Mouse (Mus musculus) MEL (cell line): ENCODE results near the gene Tor1aip2. TPM values are rescaled to one million over a fixed set of nuclear protein-coding genes. Genes with fewer than 3 reads are reported as not detected.

Source experiments
- DNase-seq: peaks from one replicate; pipeline ENCODE4 v3.0.0; 2011; ENCODE audit warnings: low read depth, low spot score
- H3K27ac ChIP-seq: 2 replicates; pipeline ENCODE4 v1.5.1; 2012; ENCODE audit warnings: low read depth, mild to moderate bottlenecking, control low read depth, low read length, moderate library complexity; ENCODE audit not compliant: control insufficient read depth
- H3K27me3 ChIP-seq, 2 experiments: fragments of 150-350 bp in 1 of 2; sonication (generic) in 1 of 2; 2 replicates each; pipeline ENCODE4 v1.6.1; 2012; ENCODE audit warnings: low read length in 2 of 2, mild to moderate bottlenecking in 2 of 2, improper control_type of control experiment in 1 of 2, moderate library complexity in 1 of 2; ENCODE audit not compliant: insufficient read depth in 2 of 2, control insufficient read depth in 1 of 2
- H3K36me3 ChIP-seq, 2 experiments: 2 replicates each; pipeline ENCODE4 v1.6.1; 2012 to 2014; ENCODE audit warnings: low read length in 2 of 2, improper control_type of control experiment in 1 of 2, inconsistent platforms in 1 of 2, mild to moderate bottlenecking in 1 of 2; ENCODE audit not compliant: insufficient read depth in 2 of 2, control insufficient read depth in 1 of 2
- H3K4me1 ChIP-seq, 2 experiments: fragments of 150-350 bp in 1 of 2; sonication (generic) in 1 of 2; 2 replicates each; pipeline ENCODE4 v1.6.1; 2012; ENCODE audit warnings: low read length in 2 of 2, improper control_type of control experiment in 1 of 2, mild to moderate bottlenecking in 1 of 2; ENCODE audit not compliant: insufficient read depth in 2 of 2, control insufficient read depth in 1 of 2
- H3K4me3 ChIP-seq, 2 experiments: fragments of 150-350 bp in 1 of 2; sonication (generic) in 1 of 2; 2 replicates each; pipeline ENCODE4 v1.5.1; 2012; ENCODE audit warnings: low read depth in 2 of 2, low read length in 2 of 2, mild to moderate bottlenecking in 2 of 2, moderate library complexity in 2 of 2, control low read depth in 1 of 2, improper control_type of control experiment in 1 of 2; ENCODE audit not compliant: control insufficient read depth in 1 of 2, insufficient read depth in 1 of 2
- H3K79me2 ChIP-seq: 2 replicates; pipeline ENCODE4 v1.6.1; 2012; ENCODE audit warnings: mild to moderate bottlenecking, low read length, moderate library complexity; ENCODE audit not compliant: control insufficient read depth, poor library complexity, insufficient read depth
- H3K9ac ChIP-seq: 2 replicates; pipeline ENCODE4 v1.6.1; 2012; ENCODE audit warnings: low read depth, mild to moderate bottlenecking, control low read depth, low read length, moderate library complexity; ENCODE audit not compliant: control insufficient read depth, poor library complexity, severe bottlenecking
- H3K9me3 ChIP-seq: fragments of 150-350 bp; sonication (generic); replicated peaks from 2 replicates; pipeline ENCODE4 v1.6.1; 2012; ENCODE audit warnings: mild to moderate bottlenecking, low read length, improper control_type of control experiment, moderate library complexity; ENCODE audit not compliant: insufficient read depth
- CHD1 ChIP-seq: IDR thresholded peaks from 2 replicates; pipeline ENCODE4 v1.6.1; 2012; ENCODE audit warnings: low read depth, mild to moderate bottlenecking, inconsistent platforms, low read length, improper control_type of control experiment
- CHD2 ChIP-seq: IDR thresholded peaks from 2 replicates; pipeline ENCODE4 v1.6.1; 2011; ENCODE audit warnings: low read length, improper control_type of control experiment
- ELF1 ChIP-seq: IDR thresholded peaks from 2 replicates; pipeline ENCODE4 v1.6.1; 2014; ENCODE audit warnings: low read depth, mild to moderate bottlenecking, inconsistent platforms, low read length, improper control_type of control experiment, moderate library complexity
- EP300 ChIP-seq, 2 experiments: IDR thresholded peaks; 2 replicates each; pipeline ENCODE4 v1.6.1; 2011; ENCODE audit warnings: improper control_type of control experiment in 2 of 2, low read length in 2 of 2, low read depth in 1 of 2, mild to moderate bottlenecking in 1 of 2
- ETS1 ChIP-seq: IDR thresholded peaks from 2 replicates; pipeline ENCODE4 v1.6.1; 2012; ENCODE audit warnings: low read depth, mild to moderate bottlenecking, inconsistent platforms, low read length, improper control_type of control experiment, moderate library complexity
- GABPA ChIP-seq: IDR thresholded peaks from 2 replicates; pipeline ENCODE4 v1.6.1; 2012; ENCODE audit warnings: low read depth, mild to moderate bottlenecking, inconsistent platforms, low read length, improper control_type of control experiment, moderate library complexity
- GATA1 ChIP-seq: IDR thresholded peaks from 2 replicates; pipeline ENCODE4 v1.6.1; 2011; ENCODE audit warnings: low read depth, low read length, improper control_type of control experiment
- KAT2A ChIP-seq: conservative IDR thresholded peaks from 2 replicates; pipeline ENCODE4 v1.6.1; 2012; ENCODE audit warnings: low read depth, low read length, improper control_type of control experiment, inconsistent platforms
- MYC ChIP-seq: IDR thresholded peaks from 2 replicates; pipeline ENCODE4 v1.6.1; 2011; ENCODE audit warnings: low read depth, mild to moderate bottlenecking, low read length, improper control_type of control experiment, moderate library complexity
- NELFE ChIP-seq: IDR thresholded peaks from 2 replicates; pipeline ENCODE4 v1.6.1; 2011; ENCODE audit warnings: low read depth, low read length, improper control_type of control experiment
- NRF1 ChIP-seq: IDR thresholded peaks from 2 replicates; pipeline ENCODE4 v1.6.1; 2014; ENCODE audit warnings: low read depth, mild to moderate bottlenecking, inconsistent platforms, low read length, improper control_type of control experiment, moderate library complexity; ENCODE audit not compliant: poor library complexity, insufficient read depth, severe bottlenecking
- POLR2AphosphoS2 ChIP-seq: IDR thresholded peaks from 2 replicates; pipeline ENCODE4 v1.6.1; 2011; ENCODE audit warnings: low read length, improper control_type of control experiment
- SIN3A ChIP-seq: IDR thresholded peaks from 2 replicates; pipeline ENCODE4 v1.6.1; 2012; ENCODE audit warnings: low read length, improper control_type of control experiment, inconsistent platforms
- SMC3 ChIP-seq: IDR thresholded peaks from 2 replicates; pipeline ENCODE4 v1.6.1; 2011; ENCODE audit warnings: low read depth, low read length, improper control_type of control experiment
- TBP ChIP-seq: IDR thresholded peaks from 2 replicates; pipeline ENCODE4 v1.8.0; 2011; ENCODE audit warnings: low read depth, low read length, improper control_type of control experiment
- ZMIZ1 ChIP-seq: IDR thresholded peaks from 2 replicates; pipeline ENCODE4 v1.6.1; 2012; ENCODE audit warnings: low read depth, mild to moderate bottlenecking, inconsistent platforms, low read length, improper control_type of control experiment, moderate library complexity
- polyA plus RNA-seq, 2 experiments: library from polyadenylated mRNA; stranded (reverse) in 1 of 2; unstranded in 1 of 2; fragments of >175 nt in 1 of 2; fragments of >200 nt in 1 of 2; gene quantifications; 2 replicates each; pipeline versions ENCODE4 v1.2.1 to v1.2.4; 2012; ENCODE audit warnings: low replicate concordance in 2 of 2, low read depth in 1 of 2; ENCODE audit not compliant: insufficient read length in 2 of 2, insufficient read depth in 1 of 2, missing spikeins in 1 of 2
- total RNA-seq: library from RNA; depleted of rRNA; stranded (reverse); fragments of 300-350 nt; gene quantifications from 2 replicates; pipeline ENCODE4 v1.2.3, GENCODE M21; 2012

Gene Tor1aip2
- total and polyA plus RNA-seq, 3 experiments = 47.1 to 48.1 TPM; not detected in 1

GRCm38 (mm10) chr1:155989387-155989786, 45.8 kb upstream of the Tor1aip2 start:
- H3K79me2 ChIP-seq = no peaks in the 10 kb centered on the region
- no peaks in the 10 kb centered on the region for H3K27me3 ChIP-seq
- no peak overlapping the region for H3K9ac ChIP-seq
- peak; percentile 80 for DNase-seq
- no peaks in the 10 kb centered on the region for H3K9me3 ChIP-seq
- TF ChIP-seq SMC3 = no peak
- TF ChIP-seq ZMIZ1 = no peak
- no peak for TF ChIP-seq MYC
- TF ChIP-seq EP300 (IDR thresholded peaks at IDR 0.05; ENCODE audit: low read depth in 1 of 2, low read length in 2 of 2) = peak in 1 of 2 experiments; percentile 33; a peak in 2 of 4 replicates
- TF ChIP-seq GATA1 = peak; percentile 38; the same call in 1 of the 2 replicates
- no peak for TF ChIP-seq GABPA
- H3K36me3 ChIP-seq = peaks cover 0 to 7% of the 10 kb centered on the region in 2 experiments; a peak in 2 of 4 replicates
- H3K4me3 ChIP-seq = no peak overlapping the region; a peak in 1 of 4 replicates
- H3K4me1 ChIP-seq = peaks cover 4 to 9% of the 10 kb centered on the region in 2 experiments; a peak in 3 of 4 replicates
- H3K27ac ChIP-seq = no peak overlapping the region

- Histone ChIP-seq H3K9ac (no peak overlapping the region), H3K36me3 (peaks cover 0 to 9% of the 10 kb centered on the region in 2 experiments; a peak in 2 of 4 replicates), H3K27me3 (no peaks in the 10 kb centered on the region), H3K4me1 (peaks cover 4 to 10% of the 10 kb centered on the region in 2 experiments; a peak in 3 of 4 replicates), H3K79me2 (no peaks in the 10 kb centered on the region), H3K27ac (no peak overlapping the region), H3K9me3 (no peaks in the 10 kb centered on the region), H3K4me3 (no peak overlapping the region)
- DNase-seq = no peak
- TF ChIP-seq NELFE (no peak), KAT2A (no peak)
Observed at GRCm38 (mm10) chr1:155990391-155990790, 44.8 kb upstream of the Tor1aip2 start.

- no peak overlapping the region for H3K9ac ChIP-seq
- no peak for DNase-seq
- no peaks in the 10 kb centered on the region for H3K9me3 ChIP-seq
- H3K4me3 ChIP-seq = no peak overlapping the region
- H3K79me2 ChIP-seq = no peaks in the 10 kb centered on the region
- TF ChIP-seq ETS1 (no peak), NRF1 (no peak), NELFE (no peak), POLR2AphosphoS2 (no peak), CHD1 (no peak), SIN3A (no peak), CHD2 (no peak), ELF1 (no peak), TBP (no peak)
- TF ChIP-seq, all 39 proteins: peak for 0
- Histone ChIP-seq H3K4me1 (peaks cover 1 to 4% of the 10 kb centered on the region in 2 experiments; a peak in 2 of 4 replicates), H3K27me3 (no peaks in the 10 kb centered on the region), H3K36me3 (peaks cover 0 to 11% of the 10 kb centered on the region in 2 experiments; a peak in 2 of 4 replicates), H3K27ac (no peak overlapping the region)
Observed at GRCm38 (mm10) chr1:155994524-155994923, 40.7 kb upstream of the Tor1aip2 start.
